Mouse (Mus musculus): Measurements from ENCODE around the gene Zfp641. TPM values are rescaled to one million over a fixed set of nuclear protein-coding genes. Genes with fewer than 3 reads are reported as not detected.

The Zfp641 gene
- 0.21 and 0.25 TPM in 2 replicates for polyA plus RNA-seq (2012; rRNA removed)

GRCm38 (mm10) chr15:98295628-98296551, at the start of gene Zfp641:
TSS of gene Zfp641 (minus strand) at chr15:98296161.

GRCm38 (mm10) chr15:98340887-98341286, 44.9 kb upstream of the Zfp641 start, which contains the start of gene Olfr284:
TSS of gene Olfr284 (minus strand) at chr15:98340987.

GRCm38 (mm10) chr15:98317177-98317724, 21.3 kb upstream of the Zfp641 start, which contains the start of gene Olfr285:
TSS of gene Olfr285 (minus strand) at chr15:98317353.

GRCm38 (mm10) chr15:98257193-98257592, 38.8 kb downstream of the Zfp641 start, which contains the start of gene H1fnt:
TSS of gene H1fnt (minus strand) at chr15:98257293.

Other genes starting within 250 kb of the Zfp641 start
- gene Pfkm, start 203.6 kb downstream of the Zfp641 start, polyA plus RNA-seq (2012; rRNA removed): 13.9 and 15.7 TPM in 2 replicates
- 6.4 and 7.5 TPM in 2 replicates for gene Senp1, start 202.4 kb downstream of the Zfp641 start, polyA plus RNA-seq (2012; rRNA removed)
- 21.9 and 23.1 TPM in 2 replicates for gene Asb8, start 130.5 kb downstream of the Zfp641 start, polyA plus RNA-seq (2012; rRNA removed)
- gene Ccdc184, start 129.0 kb downstream of the Zfp641 start, polyA plus RNA-seq (2012; rRNA removed): not detected in 2 replicates
- gene Olfr288, start 100.6 kb downstream of the Zfp641 start, polyA plus RNA-seq (2012; rRNA removed): not detected in 2 replicates
- gene Gm44579, start 75.2 kb downstream of the Zfp641 start, polyA plus RNA-seq (2012; rRNA removed): not detected in 2 replicates
- not detected in 2 replicates for gene Olfr287, start 75.1 kb downstream of the Zfp641 start, polyA plus RNA-seq (2012; rRNA removed)
- not detected in 2 replicates for gene Olfr286, start 61.7 kb downstream of the Zfp641 start, polyA plus RNA-seq (2012; rRNA removed)
- not detected in 2 replicates for gene H1fnt, start 38.9 kb downstream of the Zfp641 start, polyA plus RNA-seq (2012; rRNA removed)
- gene Olfr285, start 21.2 kb upstream of the Zfp641 start, polyA plus RNA-seq (2012; rRNA removed): not detected in 2 replicates
- not detected in 2 replicates for gene Olfr284, start 44.8 kb upstream of the Zfp641 start, polyA plus RNA-seq (2012; rRNA removed)
- gene Olfr283, start 84.8 kb upstream of the Zfp641 start, polyA plus RNA-seq (2012; rRNA removed): not detected in 2 replicates
- gene Olfr282, start 135.1 kb upstream of the Zfp641 start, polyA plus RNA-seq (2012; rRNA removed): not detected in 2 replicates
- gene Olfr281, start 156.4 kb upstream of the Zfp641 start, polyA plus RNA-seq (2012; rRNA removed): not detected in 2 replicates
- gene OR5BS1P, start 173.7 kb upstream of the Zfp641 start, polyA plus RNA-seq (2012; rRNA removed): not detected in 2 replicates
- gene Lalba, start 186.6 kb upstream of the Zfp641 start, polyA plus RNA-seq (2012; rRNA removed): not detected in 2 replicates
- gene Olfr279, start 196.2 kb upstream of the Zfp641 start, polyA plus RNA-seq (2012; rRNA removed): not detected in 2 replicates
- gene Kansl2, start 238.1 kb upstream of the Zfp641 start, polyA plus RNA-seq (2012; rRNA removed): 19.0 and 19.6 TPM in 2 replicates